Mouse (Mus musculus): ENCODE data around the gene Sugct. TPM values are rescaled to one million over a fixed set of nuclear protein-coding genes. Genes with fewer than 3 reads are reported as not detected.

The Sugct gene
- polyA plus RNA-seq, 1 experiment from 2014 or later = 14.0 TPM

- no peaks in the 10 kb centered on the region for H3K36me3 ChIP-seq (replicated peaks; ENCODE audit: insufficient read depth, low read length)
- 31% methylated on average over 5 of the region's 5 CpGs for WGBS (ENCODE audit: insufficient replicate concordance)
- H3K9me3 ChIP-seq (ENCODE audit: low read length) = no peaks in the 10 kb centered on the region
- ATAC-seq = no peak
- H3K27ac ChIP-seq (ENCODE audit: low read depth) = no peak overlapping the region
- H3K4me3 ChIP-seq (ENCODE audit: low read depth, low read length) = no peak overlapping the region
- no peak for DNase-seq
- no peak for TF ChIP-seq CTCF (IDR thresholded peaks at IDR 0.05; ENCODE audit: low read depth)
- no peak for TF ChIP-seq EP300 (IDR thresholded peaks at IDR 0.05; ENCODE audit: low read depth)
- no peak overlapping the region for H3K9ac ChIP-seq (replicated peaks)
- no peaks in the 10 kb centered on the region for H3K4me1 ChIP-seq (ENCODE audit: insufficient read depth)
- no peak overlapping the region for H3K4me2 ChIP-seq (ENCODE audit: low read depth, low read length)
- no peaks in the 10 kb centered on the region for H3K27me3 ChIP-seq (ENCODE audit: insufficient read depth, low read length)
These were observed 68.2 kb downstream of the Sugct start for GRCm38 (mm10) chr13:17627108-17627507.

- Histone ChIP-seq H3K4me3 (ENCODE audit: low read depth, low read length) (no peak overlapping the region), H3K36me3 (replicated peaks; ENCODE audit: insufficient read depth, low read length) (no peaks in the 10 kb centered on the region), H3K4me2 (ENCODE audit: low read depth, low read length) (no peak overlapping the region), H3K27ac (ENCODE audit: low read depth) (no peak overlapping the region), H3K4me1 (ENCODE audit: insufficient read depth) (no peaks in the 10 kb centered on the region), H3K9ac (replicated peaks) (no peak overlapping the region), H3K27me3 (ENCODE audit: insufficient read depth, low read length) (no peaks in the 10 kb centered on the region), H3K9me3 (ENCODE audit: low read length) (no peaks in the 10 kb centered on the region)
- ATAC-seq (no peak), DNase-seq (no peak)
- no peak for TF ChIP-seq CTCF (IDR thresholded peaks at IDR 0.05; ENCODE audit: low read depth)
- TF ChIP-seq EP300 (IDR thresholded peaks at IDR 0.05; ENCODE audit: low read depth) = no peak
These were observed 70.4 kb downstream of the Sugct start for GRCm38 (mm10) chr13:17624976-17625375.

- TF ChIP-seq CTCF (IDR thresholded peaks at IDR 0.05; ENCODE audit: low read depth) = no peak
- TF ChIP-seq EP300 (IDR thresholded peaks at IDR 0.05; ENCODE audit: low read depth) = no peak
- DNase-seq (no peak), ATAC-seq (no peak)
- Histone ChIP-seq H3K4me3 (ENCODE audit: low read depth, low read length) (no peak overlapping the region), H3K4me1 (ENCODE audit: insufficient read depth) (no peaks in the 10 kb centered on the region), H3K9me3 (ENCODE audit: low read length) (no peaks in the 10 kb centered on the region), H3K4me2 (ENCODE audit: low read depth, low read length) (no peak overlapping the region), H3K27ac (ENCODE audit: low read depth) (no peak overlapping the region), H3K27me3 (ENCODE audit: insufficient read depth, low read length) (no peaks in the 10 kb centered on the region), H3K9ac (replicated peaks) (no peak overlapping the region), H3K36me3 (replicated peaks; ENCODE audit: insufficient read depth, low read length) (no peaks in the 10 kb centered on the region)
- 59% methylated on average over 1 of the region's 1 CpGs for WGBS (ENCODE audit: insufficient replicate concordance)
These were observed 89.1 kb downstream of the Sugct start for GRCm38 (mm10) chr13:17606217-17606616.

- no peaks in the 10 kb centered on the region for H3K9me3 ChIP-seq (ENCODE audit: low read length)
- no peak for TF ChIP-seq CTCF (IDR thresholded peaks at IDR 0.05; ENCODE audit: low read depth)
- TF ChIP-seq EP300 (IDR thresholded peaks at IDR 0.05; ENCODE audit: low read depth) = no peak
- no peaks in the 10 kb centered on the region for H3K4me1 ChIP-seq (ENCODE audit: insufficient read depth)
- H3K4me2 ChIP-seq (ENCODE audit: low read depth, low read length) = no peak overlapping the region
- no peaks in the 10 kb centered on the region for H3K36me3 ChIP-seq (replicated peaks; ENCODE audit: insufficient read depth, low read length)
- WGBS (ENCODE audit: insufficient replicate concordance) = 28% methylated on average over 3 of the region's 3 CpGs
- no peak overlapping the region for H3K4me3 ChIP-seq (ENCODE audit: low read depth, low read length)
- H3K9ac ChIP-seq (replicated peaks) = no peak overlapping the region
- H3K27ac ChIP-seq (ENCODE audit: low read depth) = no peak overlapping the region
- no peak for ATAC-seq
- DNase-seq = no peak
- no peaks in the 10 kb centered on the region for H3K27me3 ChIP-seq (ENCODE audit: insufficient read depth, low read length)
These were observed 90.7 kb downstream of the Sugct start for GRCm38 (mm10) chr13:17604670-17605069.

GRCm38 (mm10) chr13:17603756-17604155 is 91.6 kb downstream of the Sugct start:
- no peak overlapping the region for H3K9ac ChIP-seq (replicated peaks)
- no peaks in the 10 kb centered on the region for H3K9me3 ChIP-seq (ENCODE audit: low read length)
- no peak overlapping the region for H3K4me2 ChIP-seq (ENCODE audit: low read depth, low read length)
- 80% methylated on average over 5 of the region's 5 CpGs for WGBS (ENCODE audit: insufficient replicate concordance)
- DNase-seq (no peak), ATAC-seq (no peak)
- H3K4me1 ChIP-seq (ENCODE audit: insufficient read depth) = no peaks in the 10 kb centered on the region
- TF ChIP-seq CTCF (IDR thresholded peaks at IDR 0.05; ENCODE audit: low read depth) = no peak
- H3K4me3 ChIP-seq (ENCODE audit: low read depth, low read length) = no peak overlapping the region
- H3K27me3 ChIP-seq (ENCODE audit: insufficient read depth, low read length) = no peaks in the 10 kb centered on the region
- no peaks in the 10 kb centered on the region for H3K36me3 ChIP-seq (replicated peaks; ENCODE audit: insufficient read depth, low read length)
- no peak overlapping the region for H3K27ac ChIP-seq (ENCODE audit: low read depth)

- no peak for ATAC-seq
- no peak overlapping the region for H3K4me3 ChIP-seq (ENCODE audit: low read depth, low read length)
- H3K27ac ChIP-seq (ENCODE audit: low read depth) = no peak overlapping the region
- no peak overlapping the region for H3K9ac ChIP-seq (replicated peaks)
- TF ChIP-seq EP300 (IDR thresholded peaks at IDR 0.05; ENCODE audit: low read depth) (no peak), CTCF (IDR thresholded peaks at IDR 0.05; ENCODE audit: low read depth) (no peak)
- no peaks in the 10 kb centered on the region for H3K27me3 ChIP-seq (ENCODE audit: insufficient read depth, low read length)
- WGBS (ENCODE audit: insufficient replicate concordance) = 29% methylated on average over 3 of the region's 3 CpGs
- DNase-seq = no peak
- no peak overlapping the region for H3K4me2 ChIP-seq (ENCODE audit: low read depth, low read length)
- H3K4me1 ChIP-seq (ENCODE audit: insufficient read depth) = no peaks in the 10 kb centered on the region
- H3K36me3 ChIP-seq (replicated peaks; ENCODE audit: insufficient read depth, low read length) = no peaks in the 10 kb centered on the region
- H3K9me3 ChIP-seq (ENCODE audit: low read length) = no peaks in the 10 kb centered on the region
These were observed 110.0 kb downstream of the Sugct start for GRCm38 (mm10) chr13:17585267-17585913.

GRCm38 (mm10) chr13:17584804-17585203 is 110.5 kb downstream of the Sugct start:
- DNase-seq (peak; percentile 20), ATAC-seq (no peak)

More at GRCm38 (mm10) chr13:17584804-17585203, 110.5 kb downstream of the Sugct start:
- Histone ChIP-seq H3K4me1 (ENCODE audit: insufficient read depth) (no peaks in the 10 kb centered on the region), H3K27me3 (ENCODE audit: insufficient read depth, low read length) (no peaks in the 10 kb centered on the region), H3K27ac (ENCODE audit: low read depth) (no peak overlapping the region), H3K4me3 (ENCODE audit: low read depth, low read length) (no peak overlapping the region), H3K9me3 (ENCODE audit: low read length) (no peaks in the 10 kb centered on the region), H3K4me2 (ENCODE audit: low read depth, low read length) (no peak overlapping the region), H3K9ac (replicated peaks) (no peak overlapping the region), H3K36me3 (replicated peaks; ENCODE audit: insufficient read depth, low read length) (no peaks in the 10 kb centered on the region)
- TF ChIP-seq CTCF (IDR thresholded peaks at IDR 0.05; ENCODE audit: low read depth) = peak; percentile 66
- no peak for TF ChIP-seq EP300 (IDR thresholded peaks at IDR 0.05; ENCODE audit: low read depth)
